Mouse (Mus musculus) olfactory bulb, adult 2 months (tissue): ENCODE data around the gene Msrb3.

Source experiments
- CTCF ChIP-seq: fragments of 200-500 bp; IDR thresholded peaks from 2 replicates; pipeline ENCODE4 v1.5.1; 2012; ENCODE audit warnings: low read depth, mild to moderate bottlenecking, low read length, moderate library complexity; ENCODE audit not compliant: insufficient read depth
- POLR2A ChIP-seq: fragments of 200-500 bp; IDR thresholded peaks from 2 replicates; pipeline ENCODE4 v1.6.1; 2012; ENCODE audit warnings: mild to moderate bottlenecking, low read depth, low read length, moderate library complexity; ENCODE audit not compliant: insufficient read depth

GRCm38 (mm10) chr10:120827761-120828160 is 71.1 kb downstream of the Msrb3 start:
- TF ChIP-seq POLR2A, result no peak
- TF ChIP-seq CTCF, result no peak
